Mouse (Mus musculus) spleen, postnatal 0 days (tissue): ENCODE measurements around the gene Ftsj3. TPM values are rescaled to one million over a fixed set of nuclear protein-coding genes. Genes with fewer than 3 reads are reported as not detected.

ENCODE experiments used
- polyA plus RNA-seq: library from polyadenylated mRNA; unstranded; fragments of >200 nt; fragmentation: Nextera tagmentation; extraction: Ambion mirVana; gene quantifications from 2 replicates; pipeline ENCODE4 v1.2.1, GENCODE M21; 2015

The Ftsj3 gene
- polyA plus RNA-seq: 40.4 and 41.2 TPM in 2 replicates

DNA sequence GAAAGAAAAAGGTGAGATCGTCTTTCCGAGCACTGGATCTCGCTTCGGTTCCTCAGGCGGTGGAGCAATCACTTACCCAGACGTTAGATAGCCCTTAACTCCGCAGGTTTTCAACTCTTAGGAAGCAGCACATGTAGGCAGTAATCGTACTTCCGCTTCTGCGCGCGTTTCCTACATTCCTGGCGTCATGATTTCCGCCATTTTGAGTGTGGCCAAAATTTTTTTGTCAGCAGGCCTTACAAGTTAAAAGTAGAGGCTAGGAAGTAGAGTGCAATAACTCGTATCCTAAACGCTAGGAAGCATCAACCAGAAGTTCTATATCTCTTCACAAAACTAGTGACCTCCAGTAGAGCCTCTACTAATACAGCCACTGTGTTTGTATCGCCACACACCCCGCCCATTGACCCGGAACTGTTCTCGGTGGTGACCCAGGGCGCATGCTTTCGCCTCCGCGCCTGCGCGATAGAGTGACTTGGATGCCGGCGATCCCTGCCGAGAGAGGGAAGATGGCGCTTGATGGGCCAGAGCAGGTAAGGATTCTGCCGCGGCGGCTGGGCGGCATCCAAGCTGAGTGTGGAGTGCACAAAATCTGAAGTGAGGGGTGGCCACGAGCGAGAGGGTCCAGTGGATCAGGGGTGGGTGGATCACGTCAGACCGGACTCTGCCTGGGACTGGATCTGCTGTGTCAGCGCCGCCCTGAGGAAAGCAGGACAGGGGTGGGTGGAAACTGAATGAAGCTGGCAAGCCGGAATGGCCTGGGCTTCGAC, at the start of gene Ftsj3, which contains the start of gene Psmc5:
Ftsj3 (minus strand) TSS at position 395 of the 767 bp plus-strand sequence.
Psmc5 (plus strand) TSS at position 470 of the 767 bp plus-strand sequence.

DNA sequence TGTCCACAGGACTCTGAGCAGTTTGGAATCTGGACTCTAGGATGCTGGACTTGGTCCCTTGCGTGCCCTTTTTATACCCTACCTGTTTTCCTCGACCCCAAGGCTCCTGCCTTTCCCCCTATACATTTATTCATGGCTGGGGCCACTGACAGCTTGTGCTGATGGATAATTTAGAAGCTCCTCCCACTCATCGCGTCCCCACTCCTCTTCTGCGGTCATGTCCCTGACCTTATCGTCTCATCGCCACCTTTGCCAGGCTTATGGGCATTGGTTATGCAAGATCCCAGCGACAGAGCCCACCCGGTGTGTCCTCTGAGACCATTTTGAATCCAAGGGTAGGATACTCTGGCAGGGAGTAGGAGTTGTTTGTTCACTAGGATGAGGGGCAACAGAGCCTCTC, 45.9 kb upstream of the Ftsj3 start, which contains the start of gene Gh:
Gh (minus strand) TSS at position 101 of the 400 bp plus-strand sequence.

DNA sequence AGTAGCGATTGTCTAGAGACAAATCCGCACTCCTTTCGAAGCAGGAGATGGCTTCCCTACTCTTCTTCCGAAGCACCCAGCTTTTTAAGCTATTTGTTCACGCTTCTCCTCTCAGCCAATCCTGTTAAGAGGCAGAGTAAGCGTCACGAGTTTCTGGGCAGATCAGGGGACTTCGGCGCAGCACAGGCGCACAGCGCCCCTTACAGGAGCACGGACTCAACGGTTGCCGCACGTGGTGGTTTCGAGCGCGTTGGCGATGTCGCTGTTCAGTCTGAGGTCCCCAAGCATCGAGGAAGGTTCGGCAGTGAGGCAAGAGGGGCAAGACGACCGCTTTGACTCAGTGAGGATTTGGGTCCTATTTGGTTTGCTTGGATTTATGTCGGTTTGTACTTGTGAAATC, 20.6 kb upstream of the Ftsj3 start, which contains the start of gene Tcam1:
Tcam1 (plus strand) TSS at position 219 of the 400 bp plus-strand sequence.

GRCm38 (mm10) chr11:106272644-106273310, 16.9 kb upstream of the Ftsj3 start, which contains the start of gene Smarcd2:
Gene Smarcd2 (minus strand): TSS chr11:106272972.

DNA sequence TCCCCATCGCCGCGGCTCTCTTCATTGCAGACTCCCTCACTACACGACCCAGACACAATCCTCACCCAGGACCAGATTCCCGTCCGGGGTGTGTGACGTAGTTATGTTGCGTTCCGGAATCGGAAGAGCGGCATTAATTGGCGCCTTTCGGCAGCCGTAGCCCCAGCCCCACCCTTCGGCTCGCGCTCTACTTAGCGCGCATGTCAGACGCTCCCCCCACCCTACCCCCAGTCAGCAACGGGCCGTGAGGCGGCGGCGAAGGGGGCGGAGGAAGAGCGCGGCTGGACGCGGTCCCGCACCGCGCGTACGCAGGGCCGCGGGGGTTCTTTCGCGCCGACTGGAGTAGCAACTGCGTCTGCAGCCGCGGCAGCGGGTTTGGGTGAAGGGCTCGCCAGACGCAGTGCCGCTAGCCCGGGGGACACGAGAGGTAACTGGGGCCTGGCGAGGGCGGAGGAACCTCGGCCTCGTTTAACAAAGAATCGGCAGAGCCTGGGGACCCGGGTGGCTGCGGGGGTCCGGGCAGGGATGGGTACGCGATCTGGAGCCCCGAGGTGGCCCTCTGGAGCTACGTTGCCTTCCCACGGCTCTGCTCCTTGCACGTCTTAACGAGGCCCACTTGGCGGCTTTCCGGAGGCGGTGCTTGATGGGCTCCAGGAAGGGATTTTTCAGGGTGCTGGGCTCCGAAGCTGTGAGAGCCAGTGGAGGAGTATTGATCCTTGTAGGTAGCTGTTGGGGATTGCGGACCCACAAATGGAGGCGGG, 39.0 kb downstream of the Ftsj3 start, which contains the start of gene Ddx42:
Ddx42 (plus strand) TSS at position 197 of the 761 bp plus-strand sequence.

DNA sequence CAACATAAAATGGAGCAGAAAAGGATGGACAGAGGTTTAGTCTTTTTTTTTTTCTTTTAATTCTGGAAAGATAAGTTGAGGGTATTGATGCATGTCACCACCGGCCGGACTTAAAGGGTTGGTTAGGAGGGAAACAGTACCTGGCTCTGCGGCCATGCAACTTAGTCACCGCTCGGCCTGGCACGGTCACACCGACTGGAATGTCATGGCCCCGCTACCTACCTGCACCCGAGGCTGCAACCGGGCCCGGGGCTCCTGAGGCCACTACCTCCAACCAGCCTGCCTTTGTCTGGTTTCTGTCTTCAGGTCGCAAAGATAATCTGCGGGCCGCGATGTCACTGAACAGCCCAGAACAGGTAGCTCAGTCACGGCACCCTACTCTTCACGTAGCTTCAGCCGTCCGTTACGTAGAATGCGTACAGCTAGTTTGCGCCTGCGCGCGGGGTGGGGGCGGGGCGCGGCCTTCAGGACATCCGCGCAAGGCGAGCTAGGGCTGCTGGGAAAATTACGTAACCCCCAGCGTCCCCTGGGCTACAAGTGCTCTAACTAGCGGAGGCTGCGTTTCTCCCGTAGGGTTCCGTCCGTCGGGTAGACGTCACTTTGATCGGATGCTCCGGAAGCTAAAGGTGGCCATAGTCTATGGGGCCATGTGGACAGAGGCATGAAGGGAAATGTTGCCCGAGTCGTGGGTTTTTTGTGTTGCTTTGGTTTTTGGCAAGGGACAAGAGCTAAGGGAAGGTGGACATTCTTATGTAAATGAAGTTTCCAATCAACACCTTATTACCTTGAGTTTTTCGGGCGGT, 39.8 kb downstream of the Ftsj3 start, which contains the start of gene Ccdc47:
Ccdc47 (minus strand) TSS at position 418 of the 803 bp plus-strand sequence.

GRCm38 (mm10) chr11:106202123-106202465, 53.8 kb downstream of the Ftsj3 start, which contains the start of gene Strada:
Gene Strada (minus strand): TSS chr11:106202168.

Other genes with a start within 250 kb of the Ftsj3 start
- gene Kcnh6, start 248.0 kb downstream of the Ftsj3 start, polyA plus RNA-seq: 0.11 and 0.15 TPM in 2 replicates
- gene Dcaf7, start 219.2 kb downstream of the Ftsj3 start, polyA plus RNA-seq: 35.9 and 36.0 TPM in 2 replicates
- gene Taco1, start 190.0 kb downstream of the Ftsj3 start, polyA plus RNA-seq: 6.4 and 7.5 TPM in 2 replicates
- gene Map3k3, start 171.5 kb downstream of the Ftsj3 start, polyA plus RNA-seq: 11.3 and 14.6 TPM in 2 replicates
- not detected in 2 replicates for gene Gm10840, start 95.2 kb downstream of the Ftsj3 start, polyA plus RNA-seq
- gene Limd2, start 95.2 kb downstream of the Ftsj3 start, polyA plus RNA-seq: 126 and 170 TPM in 2 replicates
- 11.9 and 12.1 TPM in 2 replicates for gene Strada, start 53.9 kb downstream of the Ftsj3 start, polyA plus RNA-seq
- 31.4 and 35.1 TPM in 2 replicates for gene Ccdc47, start 39.7 kb downstream of the Ftsj3 start, polyA plus RNA-seq
- gene Ddx42, start 39.2 kb downstream of the Ftsj3 start, polyA plus RNA-seq: 30.3 and 33.3 TPM in 2 replicates
- gene Psmc5, start 75 bp upstream of the Ftsj3 start, polyA plus RNA-seq: 138 and 153 TPM in 2 replicates
- 35.5 and 38.8 TPM in 2 replicates for gene Smarcd2, start 16.9 kb upstream of the Ftsj3 start, polyA plus RNA-seq
- 0.12 and 0.13 TPM in 2 replicates for gene Tcam1, start 20.6 kb upstream of the Ftsj3 start, polyA plus RNA-seq
- 0.34 and 0.46 TPM in 2 replicates for gene Gh, start 45.8 kb upstream of the Ftsj3 start, polyA plus RNA-seq
- gene Cd79b, start 58.7 kb upstream of the Ftsj3 start, polyA plus RNA-seq: 42.6 and 63.4 TPM in 2 replicates
- gene Scn4a, start 97.2 kb upstream of the Ftsj3 start, polyA plus RNA-seq: 0.06 and 0.10 TPM in 2 replicates
- gene Prr29, start 109.4 kb upstream of the Ftsj3 start, polyA plus RNA-seq: 0.17 and 0.32 TPM in 2 replicates
- gene Icam2, start 132.0 kb upstream of the Ftsj3 start, polyA plus RNA-seq: 29.4 and 40.7 TPM in 2 replicates
- gene Ern1, start 231.8 kb upstream of the Ftsj3 start, polyA plus RNA-seq: 3.5 and 5.5 TPM in 2 replicates